Mouse (Mus musculus): ENCODE measurements around the gene Ube2v1.
A peak's percentile ranks its signal among the peaks of the same experiment; 100 is the strongest.
"Not testable (repeated sequence)": the region's sequence is repeated elsewhere in the genome, so short reads cannot be mapped to it uniquely, and the experiment has no call there.

The Ube2v1 gene

DNA sequence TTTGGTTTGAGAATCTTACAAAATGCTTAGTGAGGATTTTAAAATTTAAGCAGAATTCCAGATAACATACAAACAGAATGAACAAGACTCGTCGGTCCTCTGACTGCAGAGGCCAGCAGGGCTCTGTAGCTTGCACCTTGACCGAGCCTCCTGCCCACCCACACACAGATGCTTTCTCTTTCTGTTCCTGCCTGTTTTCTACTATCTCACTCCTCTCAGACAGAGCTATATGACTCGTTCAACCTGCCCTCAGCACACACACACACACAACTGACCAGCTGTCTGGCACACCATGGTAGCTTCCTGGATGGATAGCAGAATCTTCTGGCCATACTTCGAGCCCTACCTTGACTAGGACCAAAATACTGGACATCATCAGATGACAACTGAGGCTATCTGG is 8.9 kb downstream of the Ube2v1 start:
- DNase-seq (ENCODE audit: low read depth, low spot score), result peak; percentile 70

DNA sequence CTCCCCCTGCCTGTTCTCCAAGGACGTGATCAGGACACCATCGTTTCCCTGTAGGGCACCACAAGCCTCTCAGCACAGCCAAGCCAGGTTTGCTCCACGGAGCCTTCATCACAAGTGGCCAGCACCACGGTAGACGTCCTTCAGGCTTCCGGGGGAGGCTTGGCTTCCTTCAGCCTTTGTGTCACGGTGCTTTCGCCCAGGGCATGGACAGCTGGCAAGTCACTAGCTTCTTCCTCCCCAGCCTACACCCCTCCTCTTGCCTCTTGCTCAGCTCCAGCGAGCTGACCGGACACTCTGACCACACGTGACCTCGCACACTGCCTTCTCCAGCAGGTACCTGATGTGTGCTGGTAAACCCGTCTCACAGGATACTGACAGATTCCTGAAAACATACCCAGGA is 9.5 kb downstream of the Ube2v1 start:
- DNase-seq (ENCODE audit: low read depth, low spot score), result no peak

DNA sequence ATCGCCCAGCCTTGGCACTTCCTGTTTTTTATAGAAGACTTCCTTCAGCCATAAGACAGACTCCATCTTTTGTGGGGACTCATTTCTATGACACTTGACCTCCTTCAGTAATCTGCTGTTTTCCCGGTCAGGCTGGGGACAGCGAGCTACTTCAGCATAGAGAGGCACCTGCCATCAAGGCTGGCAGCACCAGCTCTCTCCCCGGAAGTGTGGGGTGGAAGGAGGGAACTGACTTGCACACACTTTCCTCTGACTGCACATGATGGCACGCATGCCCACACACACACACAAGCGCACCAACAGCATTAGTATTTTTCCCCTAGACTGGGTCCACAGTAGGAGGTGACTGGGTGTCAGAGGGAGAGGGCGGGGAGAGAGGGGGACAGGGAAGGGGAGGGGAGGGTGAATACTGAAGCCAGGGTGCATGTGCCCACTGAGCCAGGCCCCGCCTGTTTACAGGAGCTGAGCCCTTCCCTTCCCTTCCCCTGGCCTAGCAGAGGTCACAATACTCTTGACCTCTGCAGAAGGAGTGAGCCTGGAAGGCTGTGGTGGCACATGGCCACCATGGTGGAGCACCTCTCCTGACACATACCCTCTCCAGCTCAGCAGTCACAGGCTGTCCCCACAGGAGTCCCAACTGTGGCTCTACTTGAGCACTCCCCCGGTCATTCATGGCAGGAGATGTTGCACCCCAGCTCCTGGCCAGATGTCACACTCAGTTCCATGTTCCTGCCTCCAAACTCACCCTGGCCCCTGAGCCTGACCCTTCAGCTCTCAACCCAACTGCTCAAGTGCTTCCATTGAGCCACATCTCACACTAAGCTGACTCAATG is 10.4 kb downstream of the Ube2v1 start:
- DNase-seq (ENCODE audit: low read depth, low spot score), result no peak

DNA sequence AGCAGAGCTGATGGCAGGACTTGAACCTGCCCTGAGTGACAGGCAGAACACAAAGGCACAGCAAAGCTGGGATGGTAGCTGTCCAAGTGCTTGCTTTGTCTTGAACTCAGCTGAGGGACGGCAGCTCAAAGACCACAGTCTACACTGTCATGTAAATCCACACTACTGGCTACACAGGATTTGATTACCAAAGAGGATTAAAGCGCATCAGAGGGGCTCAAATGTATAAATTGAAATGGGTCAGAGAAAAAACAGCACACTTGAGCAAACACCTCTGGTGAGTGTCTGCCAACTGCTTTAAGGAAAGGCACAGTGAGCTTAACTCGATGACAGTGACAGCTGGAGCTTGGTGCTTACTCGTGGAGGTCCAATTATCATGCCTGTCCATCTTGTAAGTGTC is 14.4 kb downstream of the Ube2v1 start:
- DNase-seq (ENCODE audit: low read depth, low spot score), result no peak

DNA sequence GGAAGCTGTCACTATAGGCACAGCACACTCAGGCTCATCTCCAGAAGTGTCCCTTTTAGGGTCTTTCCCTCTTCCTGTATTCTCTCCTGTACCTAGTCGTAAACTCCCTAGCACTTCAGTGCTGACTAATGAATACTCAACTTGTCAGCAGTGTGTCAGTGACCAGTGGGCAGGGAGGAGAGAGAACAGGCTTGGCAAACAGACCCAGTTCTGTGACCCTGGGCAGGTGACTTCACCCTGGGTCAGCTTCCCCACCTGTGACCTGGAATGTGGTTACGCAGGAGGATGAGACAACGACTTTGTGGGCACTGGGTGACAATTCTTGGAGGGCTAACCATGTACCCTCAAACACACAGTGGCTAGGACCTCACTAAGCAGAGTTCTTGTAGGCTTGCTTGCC is 14.9 kb downstream of the Ube2v1 start:
- no peak for DNase-seq (ENCODE audit: low read depth, low spot score)

DNA sequence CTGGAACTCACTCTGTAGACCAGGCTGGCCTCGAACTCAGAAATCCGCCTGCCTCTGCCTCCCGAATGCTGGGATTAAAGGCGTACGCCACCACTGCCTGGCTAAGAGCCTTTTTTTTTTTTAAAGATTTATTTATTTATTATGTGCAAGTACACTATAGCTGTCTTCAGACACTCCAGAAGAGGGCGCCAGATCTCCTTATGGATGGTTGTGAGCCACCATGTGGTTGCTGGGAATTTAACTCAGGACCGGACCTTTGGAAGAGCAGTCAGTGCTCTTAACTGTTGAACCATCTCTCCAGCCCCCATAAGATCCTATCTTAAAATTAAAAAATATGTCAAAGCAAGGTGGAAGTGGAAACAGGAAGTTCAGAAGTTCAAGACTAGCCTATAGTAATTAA is 18.6 kb downstream of the Ube2v1 start:
- not testable (repeated sequence) for DNase-seq (ENCODE audit: low read depth, low spot score)

DNA sequence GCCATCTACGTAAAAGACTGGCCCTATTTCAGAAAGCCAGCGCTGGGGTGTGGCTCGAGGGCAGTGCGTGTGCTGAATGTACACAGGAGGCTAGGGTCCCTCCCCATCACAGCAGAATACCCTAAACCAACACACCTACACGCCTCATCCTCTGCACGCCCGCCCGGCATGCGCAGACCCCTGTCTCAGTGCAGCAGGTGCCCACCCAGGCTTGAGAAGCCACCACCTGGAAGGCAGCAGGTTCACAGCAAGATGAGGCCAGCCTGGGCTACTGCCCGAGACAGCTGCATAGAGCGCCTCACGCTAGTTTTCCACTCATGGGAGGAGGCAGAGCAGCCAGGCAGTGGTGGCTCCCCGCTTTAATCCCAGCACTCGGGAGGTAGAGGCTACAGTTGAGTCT is 19.8 kb downstream of the Ube2v1 start:
- DNase-seq (ENCODE audit: low read depth, low spot score), result no peak

DNA sequence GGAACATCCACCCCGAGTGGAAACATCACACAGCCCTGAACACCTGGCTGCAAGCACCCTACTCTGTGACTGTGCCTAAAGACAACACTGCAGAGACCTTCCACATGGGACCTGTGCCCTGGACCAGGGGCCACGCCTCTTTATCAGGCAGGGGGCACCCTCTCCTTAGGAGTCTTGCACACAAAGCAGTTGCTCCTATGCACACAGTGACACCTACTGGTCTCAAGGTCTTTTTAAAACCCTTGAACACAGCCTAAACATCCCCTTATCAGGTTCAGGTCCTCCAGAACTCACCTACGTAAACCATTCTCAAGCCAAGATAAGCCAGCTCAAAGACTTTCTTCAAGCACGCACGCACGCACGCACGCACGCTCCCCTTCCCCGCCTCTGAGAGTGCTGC is 20.6 kb downstream of the Ube2v1 start:
- DNase-seq (ENCODE audit: low read depth, low spot score), result peak; percentile 48

DNA sequence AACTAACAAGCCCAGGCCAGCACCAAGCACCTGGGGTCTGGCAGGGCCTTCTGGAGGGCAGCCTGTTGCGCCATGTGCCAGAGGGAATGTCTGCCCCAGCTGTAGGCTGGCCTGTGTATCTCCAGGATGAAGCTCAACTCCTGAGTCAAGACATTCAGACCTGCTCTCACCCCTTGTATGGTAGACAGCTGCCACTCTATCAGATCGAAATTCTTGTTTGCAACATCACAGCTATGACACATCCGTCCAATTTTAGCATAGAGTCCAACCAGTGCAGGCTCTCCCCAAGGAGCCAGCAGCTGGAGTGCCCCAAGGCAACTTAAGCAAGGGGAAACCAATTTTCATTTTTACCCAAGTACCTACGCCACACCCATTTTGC is 25.2 kb downstream of the Ube2v1 start:
- DNase-seq (ENCODE audit: low read depth, low spot score), result peak; percentile 80

DNA sequence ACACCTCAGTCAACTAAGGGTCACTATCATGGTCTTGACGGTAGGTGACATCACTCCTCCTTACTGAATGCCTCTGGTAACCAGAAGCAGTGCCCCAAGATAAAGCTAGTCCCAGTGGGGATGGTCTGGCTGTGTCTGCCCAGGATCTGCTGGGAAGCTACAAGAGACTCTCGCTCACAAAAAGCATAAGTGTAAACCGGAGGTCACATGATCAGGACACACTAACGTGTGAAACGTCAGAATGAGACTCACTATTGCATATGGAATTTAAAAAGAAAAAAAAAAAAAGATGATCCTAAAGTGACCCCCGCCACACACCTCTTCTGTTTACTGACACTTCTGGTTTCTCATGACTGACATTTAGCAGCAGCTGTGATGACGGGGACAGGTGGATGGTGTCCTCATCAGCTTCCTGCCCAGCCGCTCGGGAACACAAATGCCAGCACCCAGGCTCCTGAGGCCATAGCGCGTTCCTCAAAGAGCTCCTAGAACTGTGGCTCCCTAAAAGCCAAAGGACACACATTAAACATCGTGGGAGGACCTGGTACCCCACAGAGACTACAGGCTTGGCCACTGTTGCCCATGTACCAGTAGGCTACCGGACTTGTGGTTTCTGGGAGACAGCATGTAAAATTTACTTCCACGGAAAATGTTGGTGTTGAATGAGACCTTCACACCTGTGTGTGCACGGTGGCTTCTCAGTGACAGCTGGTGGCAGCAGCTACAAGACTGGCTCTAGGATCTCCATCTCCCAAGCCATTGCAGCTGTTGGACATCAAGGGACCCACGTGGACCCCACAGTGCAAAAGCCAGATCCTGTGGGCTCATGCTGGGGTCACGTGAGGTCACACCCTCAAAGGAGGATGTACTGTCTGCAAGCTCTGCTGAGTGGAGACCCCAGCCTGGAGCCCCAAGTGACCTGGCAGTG is 25.8 kb downstream of the Ube2v1 start:
- no peak for DNase-seq (ENCODE audit: low read depth, low spot score)

DNA sequence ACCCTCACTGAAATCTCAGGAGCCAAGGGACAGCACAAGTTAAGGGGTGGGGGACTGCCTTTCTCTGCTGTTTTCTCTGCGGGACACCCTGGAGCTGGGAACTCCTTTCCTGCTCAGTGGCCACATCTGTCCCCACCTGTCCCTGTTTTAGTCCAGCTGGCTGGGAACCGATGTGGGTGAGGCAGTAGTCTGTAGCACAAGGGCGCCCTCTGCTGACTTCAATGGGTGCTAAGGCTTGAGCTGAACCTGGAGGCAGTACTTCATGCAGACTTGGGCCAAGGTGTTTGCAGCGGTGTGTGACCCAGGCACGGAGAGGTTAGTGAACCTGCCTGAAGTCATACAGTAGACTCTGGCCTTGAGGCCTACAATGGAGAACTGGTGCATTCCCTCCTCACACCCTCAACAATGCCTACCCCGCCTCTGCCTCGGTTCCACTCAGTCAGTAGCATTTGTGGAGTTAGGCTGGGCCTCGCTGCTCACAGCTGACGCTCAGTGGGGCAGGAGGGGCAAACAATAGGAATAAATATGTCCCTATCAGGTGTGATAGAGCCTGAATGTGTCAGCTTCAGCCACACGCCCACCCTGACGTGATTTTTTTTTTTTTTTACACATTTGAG is 26.6 kb downstream of the Ube2v1 start:
- DNase-seq (ENCODE audit: low read depth, low spot score), result peak; percentile 94

DNA sequence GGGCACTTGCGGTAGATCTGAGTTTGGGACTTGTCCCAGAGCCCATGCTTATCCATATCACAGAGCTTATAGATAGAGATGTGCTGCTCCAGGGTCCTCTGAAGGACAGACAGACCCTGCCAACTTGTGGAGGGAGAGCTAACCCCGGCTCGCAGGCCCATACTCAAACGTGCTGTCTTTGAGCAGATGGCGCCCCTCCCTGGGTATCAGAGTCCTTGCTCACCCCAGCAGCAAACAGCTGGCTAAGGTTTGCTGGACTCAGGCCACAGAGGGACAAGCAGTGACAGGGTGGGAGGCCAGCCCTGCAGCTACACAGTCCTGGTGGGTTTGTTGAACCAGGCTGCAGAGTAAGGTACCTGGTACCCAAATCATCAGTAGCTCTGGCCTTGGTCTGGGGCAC is 28.9 kb downstream of the Ube2v1 start:
- peak; percentile 70 for DNase-seq (ENCODE audit: low read depth, low spot score)

DNA sequence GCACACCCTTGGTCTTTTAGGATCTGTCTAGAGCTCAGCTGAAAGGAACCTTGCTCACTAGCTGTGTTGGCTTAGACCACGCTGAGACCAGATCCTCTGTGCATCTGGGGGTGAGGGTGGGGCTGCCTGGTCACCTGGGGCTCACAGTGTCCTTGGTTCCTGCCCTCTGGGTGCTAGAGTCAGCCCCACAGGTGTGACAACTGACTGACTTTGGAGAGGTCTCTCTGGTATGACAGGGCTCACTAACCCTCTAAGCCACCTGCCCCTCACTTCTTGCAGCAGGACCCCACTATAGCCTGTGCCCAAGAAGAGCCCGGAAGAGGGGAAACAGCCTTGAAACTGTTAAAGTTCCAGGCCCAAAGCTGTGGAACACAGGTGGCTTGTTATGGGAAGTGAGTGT is 29.5 kb downstream of the Ube2v1 start:
- DNase-seq (ENCODE audit: low read depth, low spot score), result no peak

DNA sequence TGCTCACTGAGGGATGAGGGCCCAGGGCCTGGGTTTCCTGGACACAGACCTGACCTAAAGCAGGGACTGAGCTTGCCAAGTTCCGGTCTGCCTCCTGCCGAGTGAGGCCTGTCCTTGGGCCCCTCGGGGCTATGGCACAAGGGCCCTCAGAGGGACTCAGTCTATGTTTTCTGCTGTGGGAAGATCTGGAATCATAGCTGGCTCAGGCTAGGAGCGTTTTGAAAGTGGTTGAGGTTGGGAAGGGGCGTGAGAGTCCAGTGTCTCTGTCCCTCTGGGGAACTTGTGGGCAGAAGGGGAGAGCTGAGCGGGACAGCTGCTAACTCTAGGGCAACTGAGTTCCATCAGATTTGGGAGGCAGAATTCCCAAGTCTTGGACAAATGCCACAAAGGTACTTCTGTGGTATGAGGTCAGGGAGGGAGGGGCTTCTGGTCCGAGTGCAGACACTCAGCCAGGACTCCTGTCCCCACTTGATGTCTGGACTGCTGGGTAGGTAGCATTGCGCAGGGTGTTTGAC is 31.4 kb downstream of the Ube2v1 start:
- DNase-seq (ENCODE audit: low read depth, low spot score), result no peak

DNA sequence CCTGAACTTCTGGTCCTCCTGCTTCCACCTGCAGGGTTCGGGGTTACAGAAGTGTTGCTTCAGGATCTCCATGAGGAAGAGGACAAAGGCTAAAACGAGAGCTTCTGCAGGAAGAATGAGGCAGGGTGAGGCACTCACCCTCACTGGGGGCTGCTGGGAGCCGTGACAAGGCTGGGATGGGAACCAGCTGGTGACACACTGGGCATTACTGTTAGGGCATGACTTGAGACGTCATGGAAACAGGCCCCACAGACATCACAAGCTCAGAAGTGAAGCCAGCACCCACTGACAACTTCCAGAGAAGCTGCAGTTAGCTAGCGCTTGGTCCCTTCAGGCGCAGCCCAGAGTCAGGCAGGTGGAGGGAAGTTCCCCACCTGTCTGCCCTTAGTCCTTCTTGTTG is 32.0 kb downstream of the Ube2v1 start:
- DNase-seq (ENCODE audit: low read depth, low spot score), result no peak

DNA sequence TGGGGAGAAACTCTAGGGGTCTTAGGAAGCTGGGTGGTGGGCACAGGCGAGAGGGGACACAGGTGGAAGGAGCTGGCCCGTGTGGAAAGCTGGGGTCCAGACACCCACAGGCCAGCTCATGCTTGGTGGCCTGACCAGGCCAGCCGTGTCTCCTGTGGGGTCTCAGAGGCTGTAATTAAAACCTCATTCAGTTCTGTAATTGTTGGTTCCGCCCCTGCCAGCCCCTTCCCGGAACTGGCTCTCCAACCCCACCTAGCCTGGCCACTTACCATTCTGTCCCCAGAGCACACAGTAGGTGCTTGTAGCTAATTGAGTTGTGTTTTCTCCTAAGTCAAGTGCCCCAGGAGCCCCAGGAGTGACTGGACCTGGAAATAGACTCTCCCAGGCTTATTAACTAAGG is 32.7 kb downstream of the Ube2v1 start:
- DNase-seq (ENCODE audit: low read depth, low spot score), result no peak

DNA sequence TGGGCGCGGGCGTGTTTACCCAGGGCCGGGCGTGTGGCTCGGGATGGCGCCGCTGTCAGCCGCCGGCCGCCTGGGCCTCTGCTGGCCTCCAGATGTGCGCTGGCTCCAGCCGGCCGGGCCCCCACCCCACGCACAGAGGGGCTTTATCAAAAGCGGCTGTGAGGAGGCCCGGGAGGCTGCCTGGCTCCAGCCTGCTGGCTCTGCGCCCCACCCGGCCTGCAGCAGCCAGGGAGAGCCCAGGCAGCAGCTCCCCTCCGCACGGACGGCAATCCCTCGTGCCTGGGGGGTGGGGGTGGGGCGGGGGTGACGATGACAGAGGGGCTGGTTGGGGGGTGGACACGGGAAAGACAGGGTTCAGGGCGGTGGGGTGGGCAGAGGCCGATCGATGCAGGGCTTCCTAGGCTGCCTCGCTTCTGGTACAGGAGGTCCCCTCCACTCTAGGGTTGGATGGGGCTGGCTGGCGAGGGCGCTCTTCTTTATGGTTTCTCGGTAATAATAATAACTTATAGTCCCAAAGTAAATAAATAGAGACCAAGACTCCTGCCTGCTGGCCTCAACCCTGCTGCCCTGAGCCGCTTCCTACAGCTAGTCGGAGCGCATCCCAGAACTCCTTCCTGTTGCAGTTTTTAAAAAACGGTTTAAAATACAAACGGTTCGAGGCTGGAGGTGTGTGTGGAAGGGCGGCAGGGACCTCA is 34.3 kb downstream of the Ube2v1 start:
- DNase-seq (ENCODE audit: low read depth, low spot score), result peak; percentile 56

DNA sequence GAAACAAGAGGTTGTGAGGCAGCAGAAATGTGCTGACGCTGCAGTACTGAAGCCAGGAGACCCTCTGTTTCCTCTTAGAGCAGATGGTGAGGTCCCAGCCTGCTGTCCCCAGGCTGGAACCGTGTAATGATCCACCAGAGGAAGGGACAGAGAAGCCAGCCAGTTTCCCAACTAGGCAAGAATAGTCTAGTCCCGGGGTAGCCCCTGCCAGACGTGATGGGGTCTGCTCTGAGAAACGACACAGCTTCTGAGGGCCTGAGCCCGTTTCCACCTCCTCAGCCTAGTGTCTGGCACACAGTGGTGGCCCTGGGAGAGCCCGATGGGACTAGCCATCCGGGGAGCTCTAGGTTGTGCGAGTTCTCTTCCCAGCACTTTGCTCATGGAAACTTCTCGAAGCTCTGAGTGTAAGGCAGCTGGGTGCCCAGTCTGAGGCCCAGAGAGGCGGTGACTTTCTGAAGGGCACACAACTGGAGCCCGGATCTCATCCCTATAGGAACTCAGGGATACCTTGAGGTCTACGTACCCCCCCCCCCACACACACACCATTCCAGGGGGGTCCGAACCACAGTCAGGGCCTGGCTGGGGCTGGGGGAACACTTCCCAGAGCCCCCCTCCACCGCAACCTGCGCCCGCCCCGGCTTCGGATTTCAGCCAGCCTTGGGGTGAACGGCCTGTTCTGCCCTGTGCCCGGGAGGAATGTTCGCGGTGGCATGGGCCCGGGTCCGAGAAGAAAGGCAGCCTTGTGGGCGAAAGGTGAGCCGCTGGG is 35.0 kb downstream of the Ube2v1 start:
- DNase-seq (ENCODE audit: low read depth, low spot score), result peak; percentile 68

DNA sequence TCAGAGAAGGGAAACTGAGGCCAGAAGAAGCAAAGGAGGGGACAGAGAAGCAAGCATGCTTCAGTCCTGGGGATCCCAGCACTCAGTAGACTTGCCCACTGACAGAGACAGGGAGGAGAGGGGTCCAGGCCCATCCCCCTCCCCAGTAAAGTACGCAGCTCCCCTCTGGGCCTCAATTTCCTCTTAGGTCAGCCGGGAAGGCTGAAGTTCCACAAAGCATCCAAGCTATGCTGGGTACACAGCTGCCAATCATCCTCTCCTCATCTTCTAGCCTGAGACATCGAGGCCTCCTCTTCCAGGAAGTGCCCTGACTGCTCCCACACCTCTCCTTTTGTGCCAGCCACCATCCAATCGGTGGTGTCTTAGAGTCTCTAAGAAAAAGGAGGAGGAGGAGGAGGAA is 35.6 kb downstream of the Ube2v1 start:
- peak; percentile 66 for DNase-seq (ENCODE audit: low read depth, low spot score)

DNA sequence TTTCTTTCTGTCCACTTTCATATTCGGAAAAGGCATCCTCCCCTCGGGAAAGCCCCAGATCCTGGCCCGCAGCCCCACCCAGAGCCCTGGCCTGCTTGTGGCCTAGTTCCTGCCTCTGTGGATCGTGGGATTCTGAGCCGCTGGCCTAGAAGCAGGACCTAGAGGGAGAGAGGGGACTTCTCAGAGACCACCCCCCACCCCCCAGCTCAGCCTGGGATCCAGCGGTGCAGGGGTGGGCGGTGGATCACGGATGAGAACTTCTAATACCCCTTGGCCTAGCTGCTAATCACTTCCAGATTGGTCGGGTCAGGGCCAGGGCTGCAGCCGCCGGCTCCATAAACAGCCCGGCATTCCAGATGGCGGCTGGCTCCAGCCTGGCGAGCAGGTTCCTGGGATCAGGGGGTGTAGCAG is 36.1 kb downstream of the Ube2v1 start:
- DNase-seq (ENCODE audit: low read depth, low spot score), result peak; percentile 88

DNA sequence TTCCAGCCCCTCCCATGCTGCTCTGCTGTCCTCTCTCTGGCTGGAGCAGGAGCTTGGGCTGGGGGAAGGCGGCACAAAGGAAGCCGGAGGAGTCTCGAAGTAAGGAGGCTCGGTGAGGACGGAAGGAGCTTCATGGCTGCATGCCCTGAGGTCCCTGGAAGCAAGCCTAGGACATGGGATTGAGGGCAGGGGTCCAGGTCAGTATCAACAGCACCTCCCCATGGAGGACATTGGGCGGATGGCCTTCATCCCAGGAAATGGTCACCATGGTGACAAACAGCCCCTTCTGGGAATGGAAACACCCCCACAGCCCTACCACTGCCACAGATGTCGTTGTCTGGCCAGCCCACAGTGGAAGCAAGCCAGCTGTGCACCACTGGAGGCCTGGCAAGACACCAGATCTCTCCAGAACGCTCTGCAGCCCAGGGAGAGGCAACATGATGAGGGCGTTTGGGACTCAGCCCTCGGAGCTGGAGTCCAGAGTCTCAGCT is 37.4 kb downstream of the Ube2v1 start:
- peak; percentile 99 for DNase-seq (ENCODE audit: low read depth, low spot score)
